In genomic region chr3:97159986-97160385, GRCm38 (mm10) we compare ENCODE assay signal across 9 mouse cellular contexts. TPM values are rescaled to one million over a fixed set of nuclear protein-coding genes. Genes with fewer than 3 reads are reported as not detected.
A peak's percentile ranks its signal among the peaks of the same experiment; 100 is the strongest.
DNase-seq lines count a peak whose midpoint lies in the region; ATAC-seq lines count a peak whose summit lies in the region.
"Had no signal": no experiment of that assay in that cellular context is flagged by ENCODE, and none has a peak within 500 bp of the region (broad histone marks: within the 10 kb centered on the region; RNA-seq: fewer than 3 reads in every experiment).

No protein-coding gene starts in this region.

- peak overlapping the region; percentile 50 for H3K4me3 ChIP-seq in megakaryocyte, embryonic 14.5 days (replicated peaks)
- peak overlapping the region; percentile 85; the same call in 1 of the 2 replicates for H3K4me3 ChIP-seq in limb, embryonic 10.5 days
- no peak overlapping the region for H3K4me3 ChIP-seq in stomach, embryonic 14.5 days (ENCODE audit: low read depth, low read length)

- no peak overlapping the region for H3K27ac ChIP-seq in limb, embryonic 10.5 days
- H3K27ac ChIP-seq in stomach, embryonic 14.5 days (ENCODE audit: low read length), result no peak overlapping the region

- H3K36me3 ChIP-seq in megakaryocyte, embryonic 14.5 days (replicated peaks; ENCODE audit: low read length), result peaks cover 12% of the 10 kb centered on the region
- H3K36me3 ChIP-seq in limb, embryonic 10.5 days, result no peaks in the 10 kb centered on the region
- H3K36me3 ChIP-seq in stomach, embryonic 14.5 days (ENCODE audit: control insufficient read depth, insufficient read depth, low read length), result no peaks in the 10 kb centered on the region

- H3K27me3 ChIP-seq in megakaryocyte, embryonic 14.5 days (replicated peaks), result peaks cover 2% of the 10 kb centered on the region
- H3K27me3 ChIP-seq in limb, embryonic 10.5 days (ENCODE audit: low read depth, poor library complexity, severe bottlenecking), result no peaks in the 10 kb centered on the region
- H3K27me3 ChIP-seq in stomach, embryonic 14.5 days (ENCODE audit: control insufficient read depth, insufficient read depth, low read length), result no peaks in the 10 kb centered on the region

- no peak overlapping the region for H3K9ac ChIP-seq in stomach, embryonic 14.5 days (replicated peaks; ENCODE audit: low read depth, low read length)

- no peak for ATAC-seq in megakaryocyte, adult 5-6 weeks (ENCODE audit: poor library complexity, severe bottlenecking)
- ATAC-seq in stomach, embryonic 14.5 days (ENCODE audit: insufficient number of reproducible peaks, insufficient read depth, low FRiP score, low read depth), result no peak

- H3K9me3 ChIP-seq in megakaryocyte, embryonic 14.5 days, result peaks cover 2% of the 10 kb centered on the region; the same call in 1 of the 2 replicates
- H3K9me3 ChIP-seq in limb, embryonic 10.5 days (replicated peaks), result no peaks in the 10 kb centered on the region
- no peaks in the 10 kb centered on the region for H3K9me3 ChIP-seq in stomach, embryonic 14.5 days (ENCODE audit: control insufficient read depth, low read depth, low read length)

- DNase-seq in heart, adult 11 months, result peak; percentile 10
- DNase-seq in heart, adult 8-10 months (ENCODE audit: low spot score), result no peak
- DNase-seq in limb, embryonic 10.5 days (ENCODE audit: low spot score), result no peak
- no peak for DNase-seq in layer of hippocampus, adult 8-10 months (ENCODE audit: low spot score in 2 of 2)
- DNase-seq in gastrocnemius, postnatal 4 days (ENCODE audit: low spot score in 2 of 2), result no peak
- DNase-seq: spleen, adult 18-20 months had no signal

- H3K4me1 ChIP-seq in megakaryocyte, embryonic 14.5 days, result peaks cover 39% of the 10 kb centered on the region
- peaks cover 15% of the 10 kb centered on the region for H3K4me1 ChIP-seq in limb, embryonic 10.5 days
- peaks cover 4% of the 10 kb centered on the region; the same call in 1 of the 2 replicates for H3K4me1 ChIP-seq in stomach, embryonic 14.5 days (ENCODE audit: control insufficient read depth, insufficient read depth, low read length)

- H3K4me2 ChIP-seq in stomach, embryonic 14.5 days (replicated peaks; ENCODE audit: low read depth, low read length), result peak overlapping the region; percentile 65

- WGBS in limb, embryonic 10.5 days, result 75% methylated on average over 2 of the region's 2 CpGs
- WGBS in stomach, embryonic 14.5 days, result 78% methylated on average over 2 of the region's 2 CpGs

RNA-seq across cellular contexts. Expression of gene Acp6, which starts 1.4 kb away (rescaled TPM):
- total RNA-seq in heart, adult 8-10 months (2022), result 10 to 100 TPM; 31.9 to 37.2 (median 34.1) TPM
- polyA plus RNA-seq in megakaryocyte, embryonic 14.5 days (2012; ENCODE audit: insufficient read depth, low replicate concordance), result 6.1 and 14.1 TPM in 2 replicates
- total RNA-seq in megakaryocyte, adult 5-6 weeks (2015), result 13.5 and 16.2 TPM in 2 replicates
- total RNA-seq in megakaryocyte, adult 5-6 weeks (2017), result 7.5 and 15.1 TPM in 2 replicates
- polyA plus RNA-seq in limb, embryonic 10.5 days (2016; fragmentation: Nextera tagmentation; extraction: Ambion mirVana), result 36.4 and 39.1 TPM in 2 replicates
- 48.4 and 51.9 TPM in 2 replicates for polyA plus RNA-seq in stomach, embryonic 14.5 days (2014; fragmentation: Nextera tagmentation; extraction: Ambion mirVana)
- total RNA-seq in layer of hippocampus, adult 8-10 months (2022), result 10 to 100 TPM; 31.7 to 40.8 (median 37.7) TPM
- total RNA-seq in gastrocnemius, postnatal 4 days (2021), result 10 to 100 TPM; 17.6 to 17.9 TPM
